Mouse (Mus musculus) limb, embryonic 12.5 days (tissue): ENCODE measurements around the gene Zfp275. TPM values are rescaled to one million over a fixed set of nuclear protein-coding genes. Genes with fewer than 3 reads are reported as not detected.

Experiments
- polyA plus RNA-seq: library from polyadenylated mRNA; unstranded; fragments of >200 nt; fragmentation: Nextera tagmentation; extraction: Ambion mirVana; gene quantifications from 2 replicates; pipeline ENCODE4 v1.2.1, GENCODE M21; 2016

Gene Zfp275
- polyA plus RNA-seq, 1 experiment from 2014 or later: 23.1 TPM

Other genes with a start within 250 kb of the Zfp275 start
- 3.8 and 5.0 TPM in 2 replicates for gene Xlr3a, start 245.5 kb upstream of the Zfp275 start, polyA plus RNA-seq
- gene Gm14685, start 225.6 kb upstream of the Zfp275 start, polyA plus RNA-seq: 0.08 TPM in 1 of 2 replicates, not detected in the other
- not detected in 2 replicates for gene Xlr5b, start 193.8 kb upstream of the Zfp275 start, polyA plus RNA-seq
- not detected in 2 replicates for gene DXBay18, start 193.2 kb upstream of the Zfp275 start, polyA plus RNA-seq
- not detected in 2 replicates for gene Spin2d, start 165.6 kb upstream of the Zfp275 start, polyA plus RNA-seq
- gene Xlr3b, start 150.4 kb upstream of the Zfp275 start, polyA plus RNA-seq: 14.4 and 15.3 TPM in 2 replicates
- 0.67 and 0.73 TPM in 2 replicates for gene Xlr4b, start 128.3 kb upstream of the Zfp275 start, polyA plus RNA-seq
- 11.3 and 11.4 TPM in 2 replicates for gene F8a, start 114.3 kb upstream of the Zfp275 start, polyA plus RNA-seq
- gene Xlr4c, start 99.5 kb upstream of the Zfp275 start, polyA plus RNA-seq: not detected in 2 replicates
- gene Xlr3c, start 77.2 kb upstream of the Zfp275 start, polyA plus RNA-seq: 0.16 and 0.40 TPM in 2 replicates
- gene Xlr5a, start 49.6 kb upstream of the Zfp275 start, polyA plus RNA-seq: not detected in 2 replicates
- not detected in 2 replicates for gene Xlr5c, start 49.6 kb upstream of the Zfp275 start, polyA plus RNA-seq
- gene Gm45015, start 5.8 kb upstream of the Zfp275 start, polyA plus RNA-seq: not detected in 2 replicates
- gene Gm18336, start 56.1 kb downstream of the Zfp275 start, polyA plus RNA-seq: not detected in 2 replicates
- 0.28 and 0.36 TPM in 2 replicates for gene Zfp92, start 68.5 kb downstream of the Zfp275 start, polyA plus RNA-seq
- not detected in 2 replicates for gene Trex2, start 92.7 kb downstream of the Zfp275 start, polyA plus RNA-seq
- gene Haus7, start 116.4 kb downstream of the Zfp275 start, polyA plus RNA-seq: 83.9 and 87.7 TPM in 2 replicates
- 16.7 and 23.4 TPM in 2 replicates for gene Bgn, start 141.0 kb downstream of the Zfp275 start, polyA plus RNA-seq
- 0.19 and 0.22 TPM in 2 replicates for gene Atp2b3, start 160.5 kb downstream of the Zfp275 start, polyA plus RNA-seq